Mouse (Mus musculus) left cerebral cortex, adult 9 months (tissue): ENCODE data around the gene Skap1.

Experiments
- DNase-seq, 2 experiments: peaks; one replicate each; pipeline ENCODE4 v3.0.0; 2022; ENCODE audit warnings: low spot score in 2 of 2

Gene Skap1

GRCm38 (mm10) chr11:96622782-96623181 lies 158.4 kb downstream of the Skap1 start:
- DNase-seq = no peak

- no peak for DNase-seq
Observed at GRCm38 (mm10) chr11:96624436-96624835, 160.0 kb downstream of the Skap1 start.

- DNase-seq = peak in 1 of 2 experiments; percentile 8
Observed at GRCm38 (mm10) chr11:96629775-96630174, 165.4 kb downstream of the Skap1 start.

GRCm38 (mm10) chr11:96631521-96631920 lies 167.1 kb downstream of the Skap1 start:
- DNase-seq = no peak

GRCm38 (mm10) chr11:96637927-96638326 lies 173.5 kb downstream of the Skap1 start:
- DNase-seq = no peak

- no peak for DNase-seq
Observed at GRCm38 (mm10) chr11:96639805-96640204, 175.4 kb downstream of the Skap1 start.

- no peak for DNase-seq
Observed at GRCm38 (mm10) chr11:96642173-96643140, 178.1 kb downstream of the Skap1 start.

- DNase-seq = no peak
Observed at GRCm38 (mm10) chr11:96644969-96645368, 180.6 kb downstream of the Skap1 start.

GRCm38 (mm10) chr11:96645538-96646037 lies 181.2 kb downstream of the Skap1 start:
- peak; percentile 51 to 61 for DNase-seq

- no peak for DNase-seq
Observed at GRCm38 (mm10) chr11:96651848-96652247, 187.5 kb downstream of the Skap1 start.

- no peak for DNase-seq
Observed at GRCm38 (mm10) chr11:96653867-96654266, 189.5 kb downstream of the Skap1 start.

- DNase-seq = no peak
Observed at GRCm38 (mm10) chr11:96658420-96658819, 194.0 kb downstream of the Skap1 start.

- DNase-seq = no peak
Observed at GRCm38 (mm10) chr11:96666924-96667323, 202.5 kb downstream of the Skap1 start.

GRCm38 (mm10) chr11:96668367-96668766 lies 204.0 kb downstream of the Skap1 start:
- no peak for DNase-seq

GRCm38 (mm10) chr11:96673792-96674191 lies 209.4 kb downstream of the Skap1 start:
- peak in 1 of 2 experiments; percentile 44 for DNase-seq

GRCm38 (mm10) chr11:96674786-96675365 lies 210.5 kb downstream of the Skap1 start:
- no peak for DNase-seq

- DNase-seq = peak in 1 of 2 experiments; percentile 28
Observed at GRCm38 (mm10) chr11:96678026-96678425, 213.6 kb downstream of the Skap1 start.

GRCm38 (mm10) chr11:96679026-96679425 lies 214.6 kb downstream of the Skap1 start:
- peak in 1 of 2 experiments; percentile 25 for DNase-seq

- no peak for DNase-seq
Observed at GRCm38 (mm10) chr11:96685381-96685780, 221.0 kb downstream of the Skap1 start.

- no peak for DNase-seq
Observed at GRCm38 (mm10) chr11:96686713-96687280, 222.4 kb downstream of the Skap1 start.

GRCm38 (mm10) chr11:96692250-96692649 lies 227.9 kb downstream of the Skap1 start:
- DNase-seq = no peak

- DNase-seq = no peak
Observed at GRCm38 (mm10) chr11:96693360-96693759, 229.0 kb downstream of the Skap1 start.
